Mouse (Mus musculus): Measurements from ENCODE around the gene Gm5965. TPM values are rescaled to one million over a fixed set of nuclear protein-coding genes. Genes with fewer than 3 reads are reported as not detected.
A peak's percentile ranks its signal among the peaks of the same experiment; 100 is the strongest.
"Not testable (repeated sequence)": the region's sequence is repeated elsewhere in the genome, so short reads cannot be mapped to it uniquely, and the experiment has no call there.

The Gm5965 gene
- polyA plus RNA-seq (2014; fragmentation: Nextera tagmentation; extraction: Ambion mirVana), result not detected in 2 replicates

DNA sequence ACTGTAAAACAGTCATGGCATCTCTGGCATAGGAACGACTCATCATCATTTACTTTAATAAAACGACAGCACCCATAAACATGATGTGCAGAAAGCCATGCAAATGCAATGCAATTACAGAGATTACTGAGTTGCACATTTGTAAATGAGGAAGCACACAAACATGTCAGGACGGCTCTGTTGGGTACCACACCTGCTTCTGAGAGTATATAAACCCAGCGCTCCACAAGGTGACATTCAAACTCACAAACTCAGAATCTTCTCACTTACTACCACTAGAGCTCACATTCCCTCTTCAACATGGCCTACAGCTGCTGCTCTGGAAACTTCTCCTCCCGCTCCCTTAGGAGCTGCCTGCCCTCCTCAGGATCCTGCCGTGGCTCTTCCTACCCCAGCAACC is at the start of gene Gm5965:
Gm5965 (plus strand) TSS at position 301 of the 400 bp plus-strand sequence.
- Histone ChIP-seq H3K9me3 (replicated peaks; ENCODE audit: control insufficient read depth, low read length) (no peaks in the 10 kb centered on the region), H3K4me1 (ENCODE audit: control insufficient read depth, insufficient read depth, low read length) (no peaks in the 10 kb centered on the region), H3K4me2 (ENCODE audit: low read length) (no peak within 1 kb of the TSS), H3K4me3 (ENCODE audit: low read depth, low read length) (no peak within 1 kb of the TSS), H3K27me3 (replicated peaks; ENCODE audit: control insufficient read depth, insufficient read depth, low read length) (no peaks in the 10 kb centered on the region), H3K36me3 (ENCODE audit: control insufficient read depth, insufficient read depth, low read length) (no peaks in the 10 kb centered on the region), H3K27ac (ENCODE audit: low read depth, low read length) (no peak within 1 kb of the TSS), H3K9ac (ENCODE audit: low read length) (no peak within 1 kb of the TSS)
- WGBS, result 94% methylated on average over 5 of the region's 6 CpGs
- DNase-seq (ENCODE audit: low spot score), result no peak
- ATAC-seq, result no peak

GRCm38 (mm10) chr16:88728812-88729275 is 48.9 kb upstream of the Gm5965 start, which contains the start of gene Krtap13-1:
Gene Krtap13-1, plus strand, starts transcription at chr16:88728862.
- ATAC-seq, result no peak; the same call in 1 of the 2 replicates
- Histone ChIP-seq H3K4me3 (ENCODE audit: low read depth, low read length) (no peak within 1 kb of the TSS), H3K27me3 (replicated peaks; ENCODE audit: control insufficient read depth, insufficient read depth, low read length) (no peaks in the 10 kb centered on the region), H3K27ac (ENCODE audit: low read depth, low read length) (no peak within 1 kb of the TSS), H3K4me2 (ENCODE audit: low read length) (no peak within 1 kb of the TSS), H3K9me3 (replicated peaks; ENCODE audit: control insufficient read depth, low read length) (no peaks in the 10 kb centered on the region), H3K4me1 (ENCODE audit: control insufficient read depth, insufficient read depth, low read length) (no peaks in the 10 kb centered on the region), H3K9ac (ENCODE audit: low read length) (no peak within 1 kb of the TSS), H3K36me3 (ENCODE audit: control insufficient read depth, insufficient read depth, low read length) (no peaks in the 10 kb centered on the region)
- DNase-seq (ENCODE audit: low spot score), result peak; percentile 10
- WGBS, result 75% methylated on average over 4 of the region's 4 CpGs

DNA sequence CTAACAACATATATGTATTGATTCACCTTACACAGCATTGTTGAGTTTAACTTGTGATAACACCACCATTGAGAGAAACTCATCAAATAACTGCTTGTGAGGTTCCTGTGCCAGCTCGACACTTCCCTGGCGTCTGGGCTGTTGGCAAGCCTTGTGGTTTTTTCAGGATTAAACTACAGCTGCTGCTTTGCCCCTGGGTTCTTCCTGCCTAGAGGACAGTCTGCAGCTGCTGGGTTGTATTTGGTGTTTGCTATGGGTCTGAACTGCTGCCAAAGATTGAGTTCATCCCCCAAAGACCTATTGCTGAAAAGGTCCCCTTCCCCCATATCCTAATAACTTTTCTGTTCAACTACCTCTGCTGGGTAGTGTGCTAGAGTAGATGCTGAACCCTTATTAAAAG is 42.3 kb upstream of the Gm5965 start:
- Histone ChIP-seq H3K4me2 (ENCODE audit: low read length) (no peak overlapping the region), H3K4me1 (ENCODE audit: control insufficient read depth, insufficient read depth, low read length) (no peaks in the 10 kb centered on the region), H3K27ac (ENCODE audit: low read depth, low read length) (no peak overlapping the region), H3K9me3 (replicated peaks; ENCODE audit: control insufficient read depth, low read length) (no peaks in the 10 kb centered on the region), H3K9ac (ENCODE audit: low read length) (no peak overlapping the region), H3K36me3 (ENCODE audit: control insufficient read depth, insufficient read depth, low read length) (no peaks in the 10 kb centered on the region), H3K27me3 (replicated peaks; ENCODE audit: control insufficient read depth, insufficient read depth, low read length) (no peaks in the 10 kb centered on the region), H3K4me3 (ENCODE audit: low read depth, low read length) (no peak overlapping the region)
- DNase-seq (ENCODE audit: low spot score) (peak; percentile 15), ATAC-seq (no peak)
- WGBS, result 54% methylated on average over 2 of the region's 2 CpGs

DNA sequence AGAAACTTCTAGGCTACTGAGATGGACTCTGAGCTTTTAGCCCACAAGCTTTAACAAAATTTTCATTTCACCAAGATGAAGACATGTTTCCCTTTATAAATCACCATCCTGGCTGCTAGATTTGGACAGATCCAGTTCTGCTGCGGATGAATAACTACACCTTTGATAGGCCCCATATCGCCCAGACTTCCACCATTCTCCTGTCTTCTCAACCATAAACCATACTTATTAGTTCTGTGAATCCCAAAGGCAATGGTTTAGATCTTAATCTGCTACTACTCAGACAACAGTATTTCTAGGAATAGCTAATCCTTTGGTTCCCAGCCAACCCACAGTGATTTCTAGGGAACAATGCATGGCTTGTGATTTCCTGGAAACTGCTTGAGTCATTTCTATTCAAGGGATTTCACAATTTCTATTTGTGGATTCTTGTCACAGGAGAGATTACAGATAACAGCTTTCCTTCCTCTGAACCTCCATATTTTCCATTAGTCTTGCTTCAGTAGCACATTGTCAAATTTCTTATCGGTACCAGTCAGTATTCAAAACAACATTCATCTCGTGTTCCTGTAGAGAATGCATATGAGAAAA is 32.9 kb upstream of the Gm5965 start:
- 83% methylated on average over 4 of the region's 4 CpGs for WGBS

DNA sequence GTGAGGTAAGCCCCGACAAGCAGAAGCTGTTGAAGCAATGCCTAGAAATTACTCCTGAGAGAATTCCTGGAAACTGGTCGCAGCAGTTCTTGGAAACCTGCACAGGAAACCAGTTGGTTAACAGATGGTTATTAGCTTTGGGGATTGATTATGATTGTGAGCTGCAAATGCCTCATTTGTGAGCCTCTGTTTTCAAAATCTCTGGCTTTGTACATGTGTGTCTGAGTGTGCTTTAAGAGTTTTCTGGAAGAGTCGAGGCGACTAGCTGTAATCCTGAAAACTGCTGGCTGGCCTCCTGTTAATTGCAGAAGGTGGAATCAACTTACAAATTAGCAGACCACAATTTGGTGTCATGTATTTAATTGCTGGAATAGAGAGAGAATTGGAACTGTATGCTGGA is 29.8 kb upstream of the Gm5965 start:
- no peak overlapping the region for H3K4me3 ChIP-seq (ENCODE audit: low read depth, low read length)
- DNase-seq (ENCODE audit: low spot score) (peak; percentile 66), ATAC-seq (peak; percentile 34; the same call in 1 of the 2 replicates)
- H3K36me3 ChIP-seq (ENCODE audit: control insufficient read depth, insufficient read depth, low read length), result no peaks in the 10 kb centered on the region
- no peaks in the 10 kb centered on the region for H3K9me3 ChIP-seq (replicated peaks; ENCODE audit: control insufficient read depth, low read length)
- 52% methylated on average over 4 of the region's 4 CpGs for WGBS
- no peak overlapping the region for H3K4me2 ChIP-seq (ENCODE audit: low read length)
- no peak overlapping the region for H3K9ac ChIP-seq (ENCODE audit: low read length)
- no peak overlapping the region for H3K27ac ChIP-seq (ENCODE audit: low read depth, low read length)
- no peaks in the 10 kb centered on the region for H3K4me1 ChIP-seq (ENCODE audit: control insufficient read depth, insufficient read depth, low read length)
- no peaks in the 10 kb centered on the region for H3K27me3 ChIP-seq (replicated peaks; ENCODE audit: control insufficient read depth, insufficient read depth, low read length)

More for the DNA sequence above, 32.9 kb upstream of the Gm5965 start:
- no peak for ATAC-seq
- no peak overlapping the region for H3K27ac ChIP-seq (ENCODE audit: low read depth, low read length)
- no peaks in the 10 kb centered on the region for H3K9me3 ChIP-seq (replicated peaks; ENCODE audit: control insufficient read depth, low read length)
- no peaks in the 10 kb centered on the region for H3K4me1 ChIP-seq (ENCODE audit: control insufficient read depth, insufficient read depth, low read length)
- H3K4me3 ChIP-seq (ENCODE audit: low read depth, low read length), result no peak overlapping the region
- no peak overlapping the region for H3K4me2 ChIP-seq (ENCODE audit: low read length)
- no peaks in the 10 kb centered on the region for H3K36me3 ChIP-seq (ENCODE audit: control insufficient read depth, insufficient read depth, low read length)
- peak; percentile 13 for DNase-seq (ENCODE audit: low spot score)
- H3K9ac ChIP-seq (ENCODE audit: low read length), result no peak overlapping the region
- H3K27me3 ChIP-seq (replicated peaks; ENCODE audit: control insufficient read depth, insufficient read depth, low read length), result no peaks in the 10 kb centered on the region

DNA sequence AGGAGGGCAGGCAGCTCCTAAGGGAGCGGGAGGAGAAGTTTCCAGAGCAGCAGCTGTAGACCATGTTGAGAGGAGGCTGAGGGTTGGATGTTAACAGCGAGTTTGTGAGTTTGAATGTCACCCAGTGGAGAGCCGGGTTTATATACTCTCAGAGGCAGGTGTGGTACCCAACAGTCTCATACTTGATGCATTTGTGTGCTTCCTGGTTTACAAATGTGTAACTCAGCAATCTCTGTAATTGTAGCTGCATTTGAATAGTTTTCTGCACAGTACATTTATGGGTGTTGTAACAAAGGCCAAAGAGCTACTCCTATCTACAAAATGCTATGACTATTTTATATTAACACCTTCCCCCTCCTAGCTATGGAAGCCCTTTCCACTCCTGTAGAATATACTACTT is 26.2 kb upstream of the Gm5965 start, which contains the start of gene Krtap13:
Krtap13 (minus strand) TSS at position 101 of the 400 bp plus-strand sequence.
- WGBS, result 80% methylated on average over 3 of the region's 3 CpGs
- H3K4me3 ChIP-seq (ENCODE audit: low read depth, low read length), result not testable (repeated sequence)

GRCm38 (mm10) chr16:88758547-88758946 is 19.1 kb upstream of the Gm5965 start, which contains the start of gene 2310034C09Rik:
Gene 2310034C09Rik, plus strand, starts transcription at chr16:88758847.
- H3K4me1 ChIP-seq (ENCODE audit: control insufficient read depth, insufficient read depth, low read length); H3K4me3 ChIP-seq (ENCODE audit: low read depth, low read length): not testable (repeated sequence)
- WGBS, result 93% methylated on average over 3 of the region's 3 CpGs

More for the DNA sequence above, 26.2 kb upstream of the Gm5965 start, which contains the start of gene Krtap13:
- H3K27me3 ChIP-seq (replicated peaks; ENCODE audit: control insufficient read depth, insufficient read depth, low read length); H3K27ac ChIP-seq (ENCODE audit: low read depth, low read length); H3K4me1 ChIP-seq (ENCODE audit: control insufficient read depth, insufficient read depth, low read length); DNase-seq (ENCODE audit: low spot score); H3K9ac ChIP-seq (ENCODE audit: low read length); H3K36me3 ChIP-seq (ENCODE audit: control insufficient read depth, insufficient read depth, low read length); H3K9me3 ChIP-seq (replicated peaks; ENCODE audit: control insufficient read depth, low read length); H3K4me2 ChIP-seq (ENCODE audit: low read length); ATAC-seq: not testable (repeated sequence)

GRCm38 (mm10) chr16:88774106-88774505 is 3.6 kb upstream of the Gm5965 start, which contains the start of gene 2310057N15Rik:
Gene 2310057N15Rik, minus strand, starts transcription at chr16:88774206.
- Histone ChIP-seq H3K4me2 (ENCODE audit: low read length) (no peak within 1 kb of the TSS), H3K4me3 (ENCODE audit: low read depth, low read length) (no peak within 1 kb of the TSS), H3K36me3 (ENCODE audit: control insufficient read depth, insufficient read depth, low read length) (no peaks in the 10 kb centered on the region), H3K4me1 (ENCODE audit: control insufficient read depth, insufficient read depth, low read length) (no peaks in the 10 kb centered on the region), H3K9me3 (replicated peaks; ENCODE audit: control insufficient read depth, low read length) (no peaks in the 10 kb centered on the region), H3K27ac (ENCODE audit: low read depth, low read length) (no peak within 1 kb of the TSS), H3K9ac (ENCODE audit: low read length) (no peak within 1 kb of the TSS), H3K27me3 (replicated peaks; ENCODE audit: control insufficient read depth, insufficient read depth, low read length) (no peaks in the 10 kb centered on the region)
- DNase-seq (ENCODE audit: low spot score) (no peak), ATAC-seq (no peak)
- WGBS, result 88% methylated on average over 2 of the region's 2 CpGs

More at GRCm38 (mm10) chr16:88758547-88758946, 19.1 kb upstream of the Gm5965 start, which contains the start of gene 2310034C09Rik:
- not testable (repeated sequence) for H3K27ac ChIP-seq (ENCODE audit: low read depth, low read length); H3K27me3 ChIP-seq (replicated peaks; ENCODE audit: control insufficient read depth, insufficient read depth, low read length); ATAC-seq; H3K9ac ChIP-seq (ENCODE audit: low read length); H3K4me2 ChIP-seq (ENCODE audit: low read length); H3K9me3 ChIP-seq (replicated peaks; ENCODE audit: control insufficient read depth, low read length); DNase-seq (ENCODE audit: low spot score); H3K36me3 ChIP-seq (ENCODE audit: control insufficient read depth, insufficient read depth, low read length)

DNA sequence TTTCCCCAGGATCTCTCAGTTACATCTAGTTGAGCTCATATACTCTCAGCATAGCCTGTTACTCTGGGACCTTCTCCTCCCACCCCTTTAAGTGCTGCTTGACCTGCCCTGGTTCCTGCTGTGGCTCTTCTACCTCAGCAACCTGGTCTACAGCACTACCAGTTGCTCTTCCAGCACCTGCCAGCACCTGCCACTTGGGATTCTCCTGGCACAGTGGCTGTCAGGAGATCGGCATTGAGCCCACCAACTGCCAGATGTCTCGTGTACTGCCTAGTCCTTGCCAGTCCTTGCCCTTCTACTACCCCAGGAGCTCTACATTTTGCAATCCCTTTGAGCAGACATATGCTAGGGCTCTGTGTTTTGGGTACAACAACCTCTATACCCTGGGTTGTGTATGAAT is 9.1 kb downstream of the Gm5965 start:
- H3K27ac ChIP-seq (ENCODE audit: low read depth, low read length), result no peak overlapping the region
- no peak for ATAC-seq
- H3K27me3 ChIP-seq (replicated peaks; ENCODE audit: control insufficient read depth, insufficient read depth, low read length), result no peaks in the 10 kb centered on the region
- H3K4me2 ChIP-seq (ENCODE audit: low read length), result no peak overlapping the region
- no peaks in the 10 kb centered on the region for H3K4me1 ChIP-seq (ENCODE audit: control insufficient read depth, insufficient read depth, low read length)
- H3K36me3 ChIP-seq (ENCODE audit: control insufficient read depth, insufficient read depth, low read length), result no peaks in the 10 kb centered on the region
- 88% methylated on average over 2 of the region's 2 CpGs for WGBS
- no peak overlapping the region for H3K9ac ChIP-seq (ENCODE audit: low read length)
- DNase-seq (ENCODE audit: low spot score), result no peak
- no peak overlapping the region for H3K4me3 ChIP-seq (ENCODE audit: low read depth, low read length)
- no peaks in the 10 kb centered on the region for H3K9me3 ChIP-seq (replicated peaks; ENCODE audit: control insufficient read depth, low read length)

All from forebrain, embryonic 14.5 days (tissue).